Mouse (Mus musculus) left cerebral cortex, postnatal 14 days (tissue): Measurements from ENCODE around the gene Tmem221. TPM values are rescaled to one million over a fixed set of nuclear protein-coding genes. Genes with fewer than 3 reads are reported as not detected.
"Not testable (repeated sequence)": the region's sequence is repeated elsewhere in the genome, so short reads cannot be mapped to it uniquely, and the experiment has no call there.

Experiments
- DNase-seq, 2 experiments: peaks; one replicate each; pipeline ENCODE4 v3.0.0; 2021 to 2022; ENCODE audit warnings: low spot score in 2 of 2, mixed read lengths in 1 of 2
- intact Hi-C: fragments of 180-260 bp; cut with DNase I; formaldehyde crosslinking; loops from one replicate; pipeline ENCODE4 v1.15.1; 2025
- total RNA-seq, 2 experiments: library from RNA; stranded (reverse); gene quantifications; 2 replicates each; pipeline ENCODE4 v1.2.3; 2021

Tmem221 gene
- total RNA-seq, 2 experiments from 2014 or later = 0.22 TPM; not detected in 1

GRCm38 (mm10) chr8:71560071-71560470, 1.4 kb upstream of the Tmem221 start:
- DNase-seq = no peak
- intact Hi-C loops = loop anchor here (2.0 kb wide), 1 partner anchor 101 kb away; no protein-coding TSS in a partner anchor

- DNase-seq = no peak
- intact Hi-C loops = no loop called here
Measured at GRCm38 (mm10) chr8:71558958-71559690, 453 bp upstream of the Tmem221 start.

GRCm38 (mm10) chr8:71554644-71555043, 4.0 kb downstream of the Tmem221 start:
- DNase-seq = no peak
- intact Hi-C loops = no loop called here

GRCm38 (mm10) chr8:71554001-71554400, 4.7 kb downstream of the Tmem221 start:
- intact Hi-C loops = no loop called here

DNA sequence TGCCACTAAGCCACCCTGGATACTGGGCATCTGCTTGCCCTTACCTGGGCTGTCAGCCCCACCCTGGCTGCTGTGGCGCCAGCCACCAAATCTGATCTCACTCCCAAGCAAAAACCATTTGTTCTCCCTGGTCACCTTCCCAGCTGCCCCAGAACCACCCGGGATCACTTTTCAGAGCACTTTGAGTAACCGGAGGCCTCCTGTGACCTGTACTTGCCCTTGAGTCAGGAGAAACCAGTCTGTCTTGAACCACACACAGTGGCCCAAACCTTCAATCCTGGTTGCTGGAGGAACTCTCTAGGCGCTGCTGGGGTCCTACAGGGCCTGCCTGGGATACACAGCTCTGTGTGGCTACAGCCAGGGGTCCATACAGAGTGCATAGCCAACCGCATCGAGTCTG, 5.9 kb downstream of the Tmem221 start:
- intact Hi-C loops = no loop called here
- DNase-seq = no peak

More at GRCm38 (mm10) chr8:71554001-71554400, 4.7 kb downstream of the Tmem221 start:
- no peak for DNase-seq

- intact Hi-C loops = no loop called here
- DNase-seq = no peak
Measured at GRCm38 (mm10) chr8:71550754-71551153, 7.9 kb downstream of the Tmem221 start.

GRCm38 (mm10) chr8:71547590-71547989, 11.1 kb downstream of the Tmem221 start:
- no peak for DNase-seq
- intact Hi-C loops = no loop called here

- no peak for DNase-seq
- intact Hi-C loops = no loop called here
Measured at GRCm38 (mm10) chr8:71545053-71545452, 13.6 kb downstream of the Tmem221 start.

- intact Hi-C loops = no loop called here
- DNase-seq = no peak
Measured at GRCm38 (mm10) chr8:71543755-71544154, 14.9 kb downstream of the Tmem221 start.

GRCm38 (mm10) chr8:71542632-71543343, 15.9 kb downstream of the Tmem221 start, which contains the start of gene Mvb12a:
Gene Mvb12a (plus strand): TSS chr8:71542922.
- peak; percentile 97 to 99 for DNase-seq
- intact Hi-C loops = no loop called here

DNA sequence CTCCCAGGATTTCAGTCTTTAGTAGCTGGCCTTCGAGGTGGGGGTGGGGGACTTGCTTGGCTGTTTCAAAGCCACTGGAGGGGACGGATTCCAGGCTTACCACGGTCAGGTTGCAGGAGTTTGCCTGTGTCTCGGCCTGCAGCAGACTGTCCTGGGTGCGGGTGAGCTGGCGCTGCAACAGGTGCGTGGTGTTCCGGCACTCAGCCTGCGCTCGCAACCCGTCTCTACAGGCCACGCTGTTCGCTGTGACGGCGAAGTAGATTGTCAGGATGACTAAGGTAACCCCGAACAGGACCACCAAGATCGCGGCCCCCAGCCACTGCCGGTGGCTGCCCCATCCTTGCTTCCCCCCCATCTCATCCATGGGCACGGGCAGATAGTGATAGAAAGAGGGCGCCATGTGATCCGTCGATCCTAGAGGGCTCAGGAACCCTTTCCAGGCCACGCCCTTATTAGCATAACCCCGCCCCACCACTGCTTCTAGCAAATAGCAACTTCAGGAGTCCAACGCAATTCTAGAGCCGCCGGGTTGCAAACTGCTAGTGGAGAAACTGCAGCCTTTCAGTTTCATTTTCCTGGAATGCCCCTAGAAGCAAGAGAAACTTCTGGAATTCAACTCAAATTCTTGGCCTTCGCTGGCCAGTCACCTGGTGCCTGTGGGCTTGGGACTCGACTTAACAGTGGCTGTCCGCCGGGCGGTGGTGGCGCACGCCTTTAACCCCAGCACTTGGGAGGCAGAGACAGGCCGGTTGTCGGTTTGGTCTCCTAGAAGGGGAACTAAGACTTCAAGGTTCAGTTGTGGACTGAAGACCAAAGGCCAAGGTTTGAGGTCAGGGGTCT, 21.4 kb downstream of the Tmem221 start, which contains the start of gene Bst2:
Gene Bst2 (minus strand): TSS at position 429 of the 840 bp plus-strand sequence.
- DNase-seq = peak; percentile 48 to 57
- intact Hi-C loops = no loop called here

DNA sequence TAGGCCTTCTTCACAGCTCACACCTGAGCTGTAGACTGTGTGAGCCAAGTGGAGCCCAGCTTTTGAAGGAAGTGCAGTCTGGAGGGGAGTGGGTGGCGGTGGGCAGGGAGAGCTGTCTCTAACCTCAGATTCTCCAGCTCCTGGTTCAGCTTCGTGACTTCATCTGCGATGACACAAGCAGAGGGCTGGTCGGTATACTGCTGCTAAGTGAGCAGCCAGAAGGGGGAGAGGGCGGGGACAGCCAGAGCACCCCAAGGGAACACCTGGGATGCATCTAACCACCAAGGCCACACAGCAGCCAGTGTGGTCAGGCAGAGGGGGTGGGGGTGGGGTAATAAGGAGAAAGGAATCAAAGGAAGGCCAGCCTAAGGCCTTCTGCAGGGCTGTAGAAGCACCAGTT, 23.0 kb downstream of the Tmem221 start:
- no peak for DNase-seq
- intact Hi-C loops = no loop called here

GRCm38 (mm10) chr8:71534263-71534810, 24.3 kb downstream of the Tmem221 start:
- intact Hi-C loops = no loop called here
- DNase-seq = no peak

GRCm38 (mm10) chr8:71530735-71531467, 27.8 kb downstream of the Tmem221 start:
- intact Hi-C loops = not testable (repeated sequence)
- peak; percentile 35 to 52 for DNase-seq

GRCm38 (mm10) chr8:71528362-71529073, 30.2 kb downstream of the Tmem221 start:
- no peak for DNase-seq
- intact Hi-C loops = no loop called here

DNA sequence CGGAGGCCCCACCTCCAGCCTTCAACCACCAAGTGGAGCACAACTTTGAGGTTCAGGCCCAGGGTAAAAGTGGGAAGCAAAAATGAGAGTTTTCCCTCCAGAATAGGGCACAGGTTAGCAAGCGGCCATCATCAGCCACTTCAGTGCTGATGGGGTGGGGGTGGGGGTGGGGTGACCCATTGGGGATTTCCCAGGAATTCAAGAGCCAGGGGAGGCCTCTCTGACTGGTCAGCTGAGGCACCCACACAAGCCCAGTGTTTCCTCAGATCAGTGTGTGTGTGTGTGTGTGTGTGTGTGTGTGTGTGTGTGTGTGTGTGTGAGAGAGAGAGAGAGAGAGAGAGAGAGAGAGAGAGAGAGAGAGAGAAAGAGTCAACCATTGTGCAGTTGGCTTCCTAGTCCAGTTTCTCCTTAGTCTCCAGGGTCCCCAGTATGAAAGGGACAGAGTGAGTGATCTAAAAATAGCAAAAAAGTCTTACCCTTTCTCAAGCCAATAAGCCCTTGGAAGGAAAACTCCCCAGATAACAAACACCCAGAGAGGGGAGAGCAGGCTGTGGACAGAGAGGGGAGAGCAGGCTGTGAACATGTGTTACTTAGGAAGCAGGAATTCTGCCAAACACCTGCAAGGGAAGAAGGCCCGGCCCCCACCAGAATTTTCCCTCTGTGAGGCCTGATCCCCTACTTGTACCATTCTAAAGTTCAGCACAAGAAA, 31.4 kb downstream of the Tmem221 start:
- no peak for DNase-seq
- intact Hi-C loops = no loop called here

GRCm38 (mm10) chr8:71526272-71526671, 32.4 kb downstream of the Tmem221 start:
- no peak for DNase-seq
- intact Hi-C loops = no loop called here
